ENCODE assay signal across 12 mouse cellular contexts in genomic region chr17:46735287-46735686, GRCm38 (mm10). TPM values are rescaled to one million over a fixed set of nuclear protein-coding genes. Genes with fewer than 3 reads are reported as not detected.
"Had no signal": no experiment of that assay in that cellular context is flagged by ENCODE, and none has a peak within 500 bp of the region (broad histone marks: within the 10 kb centered on the region; RNA-seq: fewer than 3 reads in every experiment).

No protein-coding gene starts in this region.

- H3K27ac ChIP-seq: limb, embryonic 12.5 days; midbrain, embryonic 15.5 days had no signal

- H3K9me3 ChIP-seq: limb, embryonic 12.5 days; midbrain, embryonic 15.5 days had no signal

- H3K9ac ChIP-seq: limb, embryonic 12.5 days; midbrain, embryonic 15.5 days had no signal

- H3K4me3 ChIP-seq: limb, embryonic 12.5 days; midbrain, embryonic 15.5 days had no signal

- H3K4me1 ChIP-seq: limb, embryonic 12.5 days; midbrain, embryonic 15.5 days had no signal

- H3K27me3 ChIP-seq: midbrain, embryonic 15.5 days had no signal

- DNase-seq: kidney, adult 2 months; kidney, postnatal 36 days; layer of hippocampus, adult 9-11 months; layer of hippocampus, postnatal 36 days; lung, adult 18-20 months; right cerebral cortex, postnatal 14 days; thymus, adult 2 months; thymus, postnatal 36 days had no signal

- ATAC-seq: hindbrain, embryonic 16.5 days; inflammation-experienced regulatory T-cells, adult 6 months; midbrain, embryonic 15.5 days had no signal

- H3K4me2 ChIP-seq: limb, embryonic 12.5 days; midbrain, embryonic 15.5 days had no signal

RNA-seq across cellular contexts. Expression of gene Gnmt, which starts 6.3 kb away (rescaled TPM):
- total RNA-seq: layer of hippocampus, postnatal 36 days had no signal

RNA-seq across cellular contexts. Expression of gene Ptcra, which starts 28.2 kb away (rescaled TPM):
- polyA plus RNA-seq: hindbrain, embryonic 16.5 days had no signal
